Mouse (Mus musculus) embryonic facial prominence, embryonic 15.5 days (tissue): ENCODE measurements around the gene Wdr37. TPM values are rescaled to one million over a fixed set of nuclear protein-coding genes. Genes with fewer than 3 reads are reported as not detected.

Experiments
- microRNA-seq: library from miRNA; unstranded; fragments of <30 nt; microRNA quantifications from one replicate; pipeline ENCODE4, GENCODE M21; 2016; ENCODE audit warnings: borderline number of aligned reads
- polyA plus RNA-seq: library from polyadenylated mRNA; unstranded; fragments of >200 nt; fragmentation: Nextera tagmentation; extraction: Ambion mirVana; gene quantifications from 2 replicates; pipeline ENCODE4 v1.2.1, GENCODE M21; 2015

The Wdr37 gene
- polyA plus RNA-seq, 1 experiment from 2014 or later, result 17.7 TPM

Small RNA genes within 50 kb of the gene (microRNA-seq; reads per million reads assigned to microRNA genes)
- gene Gm22750, result not detected

Other genes starting within 250 kb of the Wdr37 start
- 61.8 and 61.9 TPM in 2 replicates for gene Idi1, start 13.6 kb upstream of the Wdr37 start, polyA plus RNA-seq
- gene Gm9745, start 76.3 kb upstream of the Wdr37 start, polyA plus RNA-seq, result 3.8 and 5.4 TPM in 2 replicates
- 8.0 and 16.2 TPM in 2 replicates for gene Idi2, start 81.0 kb upstream of the Wdr37 start, polyA plus RNA-seq
- gene Gtpbp4, start 124.2 kb upstream of the Wdr37 start, polyA plus RNA-seq, result 77.2 and 81.7 TPM in 2 replicates
- gene Larp4b, start 222.0 kb upstream of the Wdr37 start, polyA plus RNA-seq, result 33.2 and 33.6 TPM in 2 replicates